Mouse (Mus musculus) inflammation-experienced regulatory T-cells, adult 6 months (primary cell): ENCODE results near the gene Sgo1. TPM values are rescaled to one million over a fixed set of nuclear protein-coding genes. Genes with fewer than 3 reads are reported as not detected.

Source experiments
- ATAC-seq: one replicate; pipeline ENCODE4 v1.8.0; 2017
- polyA plus RNA-seq, 3 experiments: library from polyadenylated mRNA; unstranded; fragments of 100-300 nt; shearing (Covaris generic); gene quantifications; one replicate each; pipeline ENCODE4 v1.2.1; 2017

The Sgo1 gene
- polyA plus RNA-seq, 3 experiments from 2014 or later: 1.4 to 35.4 (median 4.2) TPM

- ATAC-seq: no peak
These were observed 45.8 kb downstream of the Sgo1 start for GRCm38 (mm10) chr17:53643360-53643759.

GRCm38 (mm10) chr17:53631344-53631743, 57.8 kb downstream of the Sgo1 start:
- peak; percentile 82 for ATAC-seq

GRCm38 (mm10) chr17:53628131-53628530, 61.0 kb downstream of the Sgo1 start:
- ATAC-seq: no peak

GRCm38 (mm10) chr17:53627497-53627896, 61.6 kb downstream of the Sgo1 start:
- no peak for ATAC-seq

GRCm38 (mm10) chr17:53626160-53626559, 63.0 kb downstream of the Sgo1 start:
- no peak for ATAC-seq

Other genes starting within 250 kb of the Sgo1 start
- under 1 TPM in 1 of 3 experiments, not detected in 2; 0.15 TPM for gene Efhb, start 226.0 kb downstream of the Sgo1 start, polyA plus RNA-seq
- 10 to 100 TPM; 14.0 to 19.4 (median 16.6) TPM for gene Rab5a, start 210.1 kb downstream of the Sgo1 start, polyA plus RNA-seq
- gene Pp2d1, start 149.9 kb downstream of the Sgo1 start, polyA plus RNA-seq: 1 to 10 TPM in 1 of 3 experiments, under 1 TPM in 2; 0.71 to 1.2 (median 0.97) TPM
- gene Kat2b, start 122.5 kb downstream of the Sgo1 start, polyA plus RNA-seq: 10 to 100 TPM; 11.4 to 28.7 (median 18.1) TPM
- gene Sult1c2, start 157.0 kb upstream of the Sgo1 start, polyA plus RNA-seq: not detected